Mouse (Mus musculus) megakaryocyte, embryonic 14.5 days (primary cell): ENCODE measurements at regions not wholly inside any gene's neighbourhood (a gene's known extent, or its start where the extent isn't known, plus 50 kb on each side); places are given as distances from the start of the nearest gene placed in this dataset.
"Not testable (repeated sequence)": the region's sequence is repeated elsewhere in the genome, so short reads cannot be mapped to it uniquely, and the experiment has no call there.

Experiments
- H3K27me3 ChIP-seq: replicated peaks from 2 replicates; pipeline ENCODE3; 2012; ENCODE audit warnings: inconsistent platforms
- H3K36me3 ChIP-seq: replicated peaks from 2 replicates; pipeline ENCODE3; 2012; ENCODE audit warnings: low read length, inconsistent platforms, mixed read lengths
- H3K4me1 ChIP-seq: 2 replicates; pipeline ENCODE4 v1.6.1; 2012; ENCODE audit warnings: inconsistent platforms
- H3K4me3 ChIP-seq: replicated peaks from 2 replicates; pipeline ENCODE3; 2012; ENCODE audit warnings: moderate library complexity, mild to moderate bottlenecking, inconsistent platforms
- H3K9me3 ChIP-seq: 2 replicates; pipeline ENCODE4 v1.6.1; 2012; ENCODE audit warnings: inconsistent platforms
- FLI1 ChIP-seq: IDR thresholded peaks from 2 replicates; pipeline ENCODE4 v1.6.1; 2012; ENCODE audit warnings: low read length, inconsistent platforms, mixed read lengths
- GATA1 ChIP-seq: IDR thresholded peaks from 3 replicates; pipeline ENCODE4 v1.6.1; 2012; ENCODE audit warnings: mixed read lengths, low read length, inconsistent platforms, borderline replicate concordance

- TF ChIP-seq FLI1 (no peak), GATA1 (no peak)
- Histone ChIP-seq H3K4me3 (no peak overlapping the region), H3K4me1 (peaks cover 18% of the 10 kb centered on the region), H3K27me3 (peaks cover 34% of the 10 kb centered on the region), H3K36me3 (no peaks in the 10 kb centered on the region), H3K9me3 (no peaks in the 10 kb centered on the region)
These were observed 59.6 kb downstream of the Fasl start for GRCm38 (mm10) chr1:161728546-161729206.

- H3K27me3 ChIP-seq, result peaks cover 24% of the 10 kb centered on the region
- H3K36me3 ChIP-seq, H3K4me3 ChIP-seq: not testable (repeated sequence)
These were observed 60.9 kb downstream of the Fasl start for GRCm38 (mm10) chr1:161727357-161727756.

GRCm38 (mm10) chr1:161726098-161726497 lies 62.2 kb downstream of the Fasl start:
- H3K36me3 ChIP-seq, result not testable (repeated sequence)

More at GRCm38 (mm10) chr1:161727357-161727756, 60.9 kb downstream of the Fasl start:
- not testable (repeated sequence) for H3K9me3 ChIP-seq
- H3K4me1 ChIP-seq, result peaks cover 15% of the 10 kb centered on the region

GRCm38 (mm10) chr1:161719876-161720275 lies 68.4 kb downstream of the Fasl start:
- H3K36me3 ChIP-seq, result no peaks in the 10 kb centered on the region
- H3K4me3 ChIP-seq, result no peak overlapping the region
- TF ChIP-seq FLI1 (no peak), GATA1 (no peak)
- no peaks in the 10 kb centered on the region for H3K27me3 ChIP-seq
- peaks cover 33% of the 10 kb centered on the region for H3K4me1 ChIP-seq
- H3K9me3 ChIP-seq, result no peaks in the 10 kb centered on the region

More at GRCm38 (mm10) chr1:161726098-161726497, 62.2 kb downstream of the Fasl start:
- not testable (repeated sequence) for H3K9me3 ChIP-seq, H3K4me1 ChIP-seq, H3K4me3 ChIP-seq
- H3K27me3 ChIP-seq, result peaks cover 15% of the 10 kb centered on the region

- H3K4me1 ChIP-seq, result peaks cover 33% of the 10 kb centered on the region
- H3K9me3 ChIP-seq, result no peaks in the 10 kb centered on the region
- no peaks in the 10 kb centered on the region for H3K36me3 ChIP-seq
- no peaks in the 10 kb centered on the region for H3K27me3 ChIP-seq
- H3K4me3 ChIP-seq, result peak overlapping the region; percentile 79
- TF ChIP-seq GATA1, result no peak
- TF ChIP-seq FLI1, result no peak
These were observed 70.0 kb downstream of the Fasl start for GRCm38 (mm10) chr1:161718254-161718653.

GRCm38 (mm10) chr1:161712918-161713317 lies 75.4 kb downstream of the Fasl start:
- H3K9me3 ChIP-seq, result no peaks in the 10 kb centered on the region
- H3K36me3 ChIP-seq, result no peaks in the 10 kb centered on the region
- TF ChIP-seq FLI1 (no peak), GATA1 (no peak)
- H3K4me3 ChIP-seq, result no peak overlapping the region
- peaks cover 2% of the 10 kb centered on the region for H3K27me3 ChIP-seq
- peaks cover 13% of the 10 kb centered on the region for H3K4me1 ChIP-seq

GRCm38 (mm10) chr1:161712283-161712682 lies 76.0 kb downstream of the Fasl start:
- no peaks in the 10 kb centered on the region for H3K9me3 ChIP-seq
- H3K4me3 ChIP-seq, result no peak overlapping the region
- TF ChIP-seq GATA1, result no peak
- TF ChIP-seq FLI1, result no peak
- no peaks in the 10 kb centered on the region for H3K36me3 ChIP-seq
- peaks cover 10% of the 10 kb centered on the region for H3K4me1 ChIP-seq
- peaks cover 2% of the 10 kb centered on the region for H3K27me3 ChIP-seq

GRCm38 (mm10) chr1:161707049-161707448 lies 81.2 kb downstream of the Fasl start:
- peak overlapping the region; percentile 62 for H3K4me3 ChIP-seq
- TF ChIP-seq GATA1 (no peak), FLI1 (no peak)
- H3K4me1 ChIP-seq, result peaks cover 13% of the 10 kb centered on the region
- no peaks in the 10 kb centered on the region for H3K9me3 ChIP-seq
- H3K27me3 ChIP-seq, result peaks cover 5% of the 10 kb centered on the region
- H3K36me3 ChIP-seq, result no peaks in the 10 kb centered on the region

- Histone ChIP-seq H3K36me3 (no peaks in the 10 kb centered on the region), H3K4me3 (no peak overlapping the region), H3K9me3 (no peaks in the 10 kb centered on the region), H3K4me1 (peaks cover 12% of the 10 kb centered on the region), H3K27me3 (peaks cover 5% of the 10 kb centered on the region)
- no peak for TF ChIP-seq FLI1
- TF ChIP-seq GATA1, result no peak
These were observed 83.3 kb downstream of the Fasl start for GRCm38 (mm10) chr1:161704961-161705360.

GRCm38 (mm10) chr1:161704527-161704926 lies 83.8 kb downstream of the Fasl start:
- Histone ChIP-seq H3K9me3 (peaks cover 2% of the 10 kb centered on the region; the same call in 1 of the 2 replicates), H3K4me1 (peaks cover 12% of the 10 kb centered on the region), H3K27me3 (peaks cover 5% of the 10 kb centered on the region), H3K36me3 (no peaks in the 10 kb centered on the region), H3K4me3 (no peak overlapping the region)
- TF ChIP-seq GATA1 (no peak), FLI1 (no peak)

- Histone ChIP-seq H3K4me1 (0 out of 2 replicates have a peak, but pooled peaks cover 5% of the 10 kb centered on the region), H3K27me3 (peaks cover 29% of the 10 kb centered on the region), H3K4me3 (no peak overlapping the region), H3K36me3 (no peaks in the 10 kb centered on the region), H3K9me3 (peaks cover 7% of the 10 kb centered on the region; the same call in 1 of the 2 replicates)
- no peak for TF ChIP-seq GATA1
- TF ChIP-seq FLI1, result no peak
These were observed 92.4 kb downstream of the Fasl start for GRCm38 (mm10) chr1:161695886-161696285.
